22 mouse cellular contexts compared by ENCODE assay signal in the genomic region with DNA sequence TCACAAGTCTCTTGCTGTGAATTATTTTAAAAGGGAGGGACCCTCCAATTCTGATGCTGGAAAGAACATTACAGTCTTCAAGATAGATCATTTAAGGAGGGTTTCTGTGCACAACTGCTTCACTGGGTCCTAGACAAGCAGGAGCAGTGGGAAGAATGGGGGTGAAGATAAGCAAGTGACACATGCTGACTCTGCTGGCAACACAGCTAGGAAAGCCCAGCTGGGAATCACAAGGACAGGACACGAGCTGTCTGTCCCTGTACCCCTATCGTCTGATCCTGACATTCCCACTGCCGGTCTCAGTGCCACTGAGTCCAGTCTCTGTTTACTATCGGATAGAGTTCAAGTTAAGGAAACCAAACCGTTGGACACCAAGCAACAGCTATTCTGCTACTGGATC.
"Had no signal": no experiment of that assay in that cellular context is flagged by ENCODE, and none has a peak within 500 bp of the region (broad histone marks: within the 10 kb centered on the region; RNA-seq: fewer than 3 reads in every experiment).

No protein-coding gene starts in this region.

- H3K4me2 ChIP-seq: lung, embryonic 15.5 days; midbrain, embryonic 12.5 days; neural tube, embryonic 13.5 days; neural tube, embryonic 15.5 days; stomach, embryonic 15.5 days had no signal

- H3K27ac ChIP-seq: lung, embryonic 15.5 days; midbrain, embryonic 10.5 days; midbrain, embryonic 12.5 days; neural tube, embryonic 13.5 days; neural tube, embryonic 15.5 days; stomach, embryonic 15.5 days; stomach, postnatal 0 days had no signal

- H3K9me3 ChIP-seq: lung, embryonic 15.5 days; midbrain, embryonic 10.5 days; midbrain, embryonic 12.5 days; neural tube, embryonic 15.5 days; stomach, embryonic 15.5 days had no signal

- H3K4me3 ChIP-seq: lung, embryonic 15.5 days; midbrain, embryonic 10.5 days; midbrain, embryonic 12.5 days; myocyte; neural tube, embryonic 13.5 days; neural tube, embryonic 15.5 days; stomach, embryonic 15.5 days had no signal

- H3K27me3 ChIP-seq: lung, embryonic 15.5 days; midbrain, embryonic 12.5 days; neural tube, embryonic 13.5 days; neural tube, embryonic 15.5 days; stomach, embryonic 15.5 days had no signal

- H3K4me1 ChIP-seq: lung, embryonic 15.5 days; midbrain, embryonic 10.5 days; midbrain, embryonic 12.5 days; neural tube, embryonic 13.5 days; stomach, embryonic 15.5 days had no signal

- ATAC-seq: liver, postnatal 0 days; lung, postnatal 0 days; midbrain, embryonic 16.5 days had no signal

- H3K36me3 ChIP-seq: lung, embryonic 15.5 days; midbrain, embryonic 10.5 days; midbrain, embryonic 12.5 days; neural tube, embryonic 13.5 days; neural tube, embryonic 15.5 days; stomach, embryonic 15.5 days had no signal

- DNase-seq: liver, postnatal 0 days; lung, adult 2 months; lung, postnatal 4 days; midbrain, embryonic 14.5 days; retina, postnatal 1 day; right cerebral cortex, adult 18-20 months; right cerebral cortex, postnatal 25 days; right cerebral cortex, postnatal 4 days; spleen, adult 18-20 months; thymus, adult 2 months; thymus, postnatal 25 days; thymus, postnatal 4 days had no signal

- H3K9ac ChIP-seq: liver, postnatal 0 days; lung, embryonic 15.5 days; midbrain, embryonic 12.5 days; neural tube, embryonic 13.5 days; neural tube, embryonic 15.5 days; stomach, embryonic 15.5 days had no signal
